Mouse (Mus musculus) embryonic fibroblast, embryonic 13.5 days (primary cell): ENCODE results near the gene Hoxa5. TPM values are rescaled to one million over a fixed set of nuclear protein-coding genes. Genes with fewer than 3 reads are reported as not detected.

ENCODE experiments used
- H3K27ac ChIP-seq: 2 replicates; pipeline ENCODE4 v1.5.1; 2012; ENCODE audit warnings: low read length, control low read depth, inconsistent platforms; ENCODE audit not compliant: insufficient read depth
- H3K4me1 ChIP-seq: 2 replicates; pipeline ENCODE4 v1.6.1; 2011; ENCODE audit warnings: low read length; ENCODE audit not compliant: control insufficient read depth, insufficient read depth
- H3K4me3 ChIP-seq: 2 replicates; pipeline ENCODE4 v1.5.1; 2011; ENCODE audit warnings: mild to moderate bottlenecking, control low read depth, low read length; ENCODE audit not compliant: insufficient read depth
- CTCF ChIP-seq: IDR thresholded peaks from 2 replicates; pipeline ENCODE4 v1.5.1; 2011; ENCODE audit warnings: mild to moderate bottlenecking, control low read depth, low read length, moderate library complexity, borderline replicate concordance; ENCODE audit not compliant: insufficient read depth
- POLR2A ChIP-seq: IDR thresholded peaks from 2 replicates; pipeline ENCODE4 v1.6.1; 2011; ENCODE audit warnings: low read depth, mild to moderate bottlenecking, control low read depth, low read length, moderate library complexity
- polyA plus RNA-seq: library from polyadenylated mRNA; stranded (reverse); fragments of >200 nt; gene quantifications from 2 replicates; pipeline ENCODE4 v1.2.4, GENCODE M21; 2011; ENCODE audit warnings: low read depth; ENCODE audit not compliant: missing spikeins, insufficient read length

The Hoxa5 gene
- polyA plus RNA-seq, 1 experiment = 11.9 TPM

DNA sequence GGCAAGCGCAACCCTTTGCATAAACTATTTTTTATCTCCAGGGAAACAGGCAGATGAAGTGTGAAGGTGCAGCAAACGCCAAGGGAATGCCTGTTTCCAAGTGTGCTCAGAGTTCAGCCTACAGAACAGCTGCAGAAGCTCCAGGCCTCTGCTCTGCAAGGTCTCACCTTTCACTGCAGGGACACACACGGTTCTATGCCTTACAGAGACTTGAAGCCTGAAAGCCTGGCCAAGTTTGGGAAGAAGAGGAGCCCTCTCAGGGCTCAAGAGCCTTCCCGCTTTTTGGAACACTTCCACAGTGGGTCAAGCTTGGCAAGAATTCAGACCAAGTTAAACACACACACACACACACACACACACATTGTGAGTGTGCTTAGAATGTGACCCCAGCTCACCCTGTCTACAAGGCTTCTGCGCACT lies 15.2 kb downstream of the Hoxa5 start:
- no peak overlapping the region for H3K4me3 ChIP-seq
- peaks cover 11% of the 10 kb centered on the region for H3K4me1 ChIP-seq
- H3K27ac ChIP-seq = no peak overlapping the region

GRCm38 (mm10) chr6:52186500-52186899 lies 17.9 kb downstream of the Hoxa5 start:
- TF ChIP-seq CTCF = no peak
- TF ChIP-seq POLR2A = no peak
- no peak overlapping the region for H3K27ac ChIP-seq
- H3K4me3 ChIP-seq = no peak overlapping the region
- H3K4me1 ChIP-seq = peaks cover 11% of the 10 kb centered on the region

More for the DNA sequence above, 15.2 kb downstream of the Hoxa5 start:
- no peak for TF ChIP-seq CTCF
- TF ChIP-seq POLR2A = no peak

DNA sequence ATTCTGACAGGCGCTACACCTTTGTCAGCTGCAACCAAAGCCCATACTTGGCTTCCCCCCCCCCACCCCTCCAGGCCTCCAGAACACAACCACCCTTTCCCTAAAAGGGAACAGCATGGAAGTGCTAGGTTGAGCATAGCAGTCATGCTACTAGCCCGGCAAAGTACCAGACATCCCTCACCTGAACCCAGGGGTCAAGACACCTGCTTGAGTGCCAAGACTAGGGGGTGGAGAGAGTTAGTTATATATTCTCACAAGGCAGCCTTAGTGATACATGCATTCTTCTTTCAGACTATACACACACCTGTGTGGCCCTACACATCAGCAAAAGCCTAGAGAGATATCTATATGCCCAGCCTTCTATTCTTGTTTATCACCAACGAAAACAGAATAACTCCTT lies 18.6 kb downstream of the Hoxa5 start:
- H3K4me1 ChIP-seq = peaks cover 11% of the 10 kb centered on the region
- TF ChIP-seq POLR2A = no peak
- H3K27ac ChIP-seq = peak overlapping the region; percentile 69
- H3K4me3 ChIP-seq = no peak overlapping the region

DNA sequence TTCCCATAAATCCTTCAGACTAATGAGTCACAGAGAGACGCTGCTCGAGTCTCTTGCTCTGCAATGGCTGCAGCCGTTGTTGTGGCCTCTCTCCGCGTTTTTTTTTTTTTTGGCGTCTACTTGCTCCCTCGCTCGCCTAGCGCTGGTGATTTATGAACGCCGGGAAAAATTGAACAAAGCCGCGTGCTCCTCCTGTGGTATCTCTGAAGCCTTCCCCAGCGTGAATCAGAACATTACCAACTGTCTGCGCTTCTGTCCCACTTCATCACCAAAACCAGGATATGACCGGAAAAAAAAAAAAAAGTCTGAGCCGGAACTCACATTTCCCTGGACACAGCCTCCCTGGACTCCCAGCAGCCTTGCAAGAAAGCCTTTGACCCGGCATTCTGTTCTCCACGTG lies 19.2 kb downstream of the Hoxa5 start:
- H3K27ac ChIP-seq = peak overlapping the region; percentile 69
- no peak for TF ChIP-seq POLR2A
- TF ChIP-seq CTCF = no peak
- H3K4me3 ChIP-seq = no peak overlapping the region
- H3K4me1 ChIP-seq = peaks cover 11% of the 10 kb centered on the region

GRCm38 (mm10) chr6:52184668-52185067 lies 19.7 kb downstream of the Hoxa5 start:
- TF ChIP-seq CTCF (no peak), POLR2A (no peak)
- H3K4me1 ChIP-seq = peaks cover 7% of the 10 kb centered on the region
- H3K4me3 ChIP-seq = no peak overlapping the region
- peak overlapping the region; percentile 24; the same call in 1 of the 2 replicates for H3K27ac ChIP-seq

DNA sequence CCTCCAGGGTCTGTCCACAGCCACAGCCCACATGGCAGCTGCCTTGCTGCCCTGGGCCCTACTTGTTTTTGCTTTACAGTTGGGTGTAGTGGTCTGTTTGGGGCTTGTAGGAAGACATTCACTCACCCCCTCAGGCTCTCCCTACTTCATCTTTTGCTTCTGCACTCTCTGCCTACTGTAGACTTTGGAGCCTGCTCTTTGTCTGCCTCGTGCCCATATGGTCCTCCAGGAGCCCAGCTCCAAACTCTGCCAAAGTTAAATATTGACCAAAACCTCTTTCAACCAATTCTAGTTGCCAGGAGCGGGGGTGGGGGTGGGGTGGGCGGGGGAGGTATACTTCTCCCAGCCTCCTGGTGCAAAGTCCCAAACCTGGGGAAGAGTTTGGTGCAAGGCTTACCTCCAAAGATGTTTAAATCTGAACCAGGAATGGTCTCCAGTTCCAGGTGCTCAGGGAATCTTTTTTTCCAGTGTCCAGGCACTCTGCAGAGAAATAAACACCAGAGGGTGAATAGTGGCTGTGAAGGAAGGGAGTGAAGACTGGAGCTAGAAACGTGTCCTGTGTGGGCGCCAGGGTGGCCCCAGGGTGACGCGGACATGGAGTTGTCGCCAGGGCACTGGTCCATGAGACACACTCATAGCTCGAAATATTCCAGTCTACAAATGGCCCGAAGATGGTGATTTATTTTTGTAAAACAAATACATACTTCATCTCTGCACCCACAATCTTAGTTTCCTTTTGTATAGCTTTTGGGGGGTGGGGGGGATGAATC lies 20.9 kb downstream of the Hoxa5 start:
- H3K4me1 ChIP-seq = peaks cover 5% of the 10 kb centered on the region
- H3K4me3 ChIP-seq = peak overlapping the region; percentile 24
- no peak for TF ChIP-seq POLR2A
- no peak for TF ChIP-seq CTCF
- peak overlapping the region; percentile 67 for H3K27ac ChIP-seq

- H3K4me3 ChIP-seq = peak overlapping the region; percentile 24
- peaks cover 5% of the 10 kb centered on the region for H3K4me1 ChIP-seq
Observed at GRCm38 (mm10) chr6:52182793-52183192, 21.6 kb downstream of the Hoxa5 start.

GRCm38 (mm10) chr6:52182030-52182429 lies 22.4 kb downstream of the Hoxa5 start:
- H3K4me1 ChIP-seq = peaks cover 5% of the 10 kb centered on the region
- H3K27ac ChIP-seq = no peak overlapping the region
- TF ChIP-seq CTCF = no peak
- no peak for TF ChIP-seq POLR2A
- H3K4me3 ChIP-seq = 0 out of 2 replicates have a peak overlapping the region, but pooled peaks have one; percentile 1

More at GRCm38 (mm10) chr6:52182793-52183192, 21.6 kb downstream of the Hoxa5 start:
- TF ChIP-seq POLR2A (no peak), CTCF (no peak)
- H3K27ac ChIP-seq = peak overlapping the region; percentile 67; the same call in 1 of the 2 replicates

- TF ChIP-seq CTCF = no peak
- Histone ChIP-seq H3K27ac (peak overlapping the region; percentile 64), H3K4me1 (peaks cover 3% of the 10 kb centered on the region), H3K4me3 (peak overlapping the region; percentile 45)
Observed at GRCm38 (mm10) chr6:52180726-52181125, 23.7 kb downstream of the Hoxa5 start.

DNA sequence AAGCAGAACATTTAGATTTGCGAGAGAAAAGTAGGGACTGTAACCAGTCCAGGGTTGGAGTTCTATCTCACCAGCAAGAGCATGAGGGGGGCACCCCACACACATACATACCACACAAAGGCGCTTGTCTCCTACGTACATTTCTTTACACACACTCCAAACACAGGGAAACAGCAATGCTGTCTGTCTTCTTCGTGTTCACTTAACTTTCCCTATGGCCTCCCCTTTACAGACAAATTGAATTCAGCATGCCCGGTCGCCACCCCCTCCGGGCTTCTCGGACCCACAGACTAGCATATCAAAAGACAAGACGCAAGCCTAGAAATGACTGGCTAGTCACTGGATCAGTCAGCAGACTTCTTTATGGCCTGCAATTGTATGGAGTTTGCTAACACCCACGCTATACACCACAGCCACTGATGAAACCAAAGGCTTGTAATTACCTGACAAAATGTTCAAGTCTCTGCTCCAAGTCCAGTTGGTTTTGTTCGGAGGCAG lies 24.1 kb downstream of the Hoxa5 start:
- 0 out of 2 replicates have a peak, but pooled peaks have one; percentile 17 for TF ChIP-seq POLR2A
- no peak for TF ChIP-seq CTCF
- Histone ChIP-seq H3K4me3 (peak overlapping the region; percentile 45), H3K27ac (peak overlapping the region; percentile 64), H3K4me1 (peaks cover 2% of the 10 kb centered on the region; the same call in 1 of the 2 replicates)
